Mouse (Mus musculus) layer of hippocampus, postnatal 14 days (tissue): ENCODE measurements around the gene Gm11596. TPM values are rescaled to one million over a fixed set of nuclear protein-coding genes. Genes with fewer than 3 reads are reported as not detected.
"Not testable (repeated sequence)": the region's sequence is repeated elsewhere in the genome, so short reads cannot be mapped to it uniquely, and the experiment has no call there.

Source experiments
- DNase-seq, 2 experiments: peaks; one replicate each; pipeline ENCODE4 v3.0.0; 2021 to 2022; ENCODE audit warnings: low spot score in 2 of 2, mixed read lengths in 1 of 2
- long read RNA-seq, 2 experiments: library from polyadenylated mRNA; stranded (forward); transcript quantifications; one replicate each; pipeline ENCODE4 v2.0.0; 2021
- total RNA-seq, 2 experiments: library from RNA; stranded (reverse); gene quantifications; 2 replicates each; pipeline ENCODE4 v1.2.3; 2021

Gm11596 gene
- not detected for total RNA-seq
- long read RNA-seq, experiment 1: 0 reads
- long read RNA-seq, experiment 2: 0 reads

DNA sequence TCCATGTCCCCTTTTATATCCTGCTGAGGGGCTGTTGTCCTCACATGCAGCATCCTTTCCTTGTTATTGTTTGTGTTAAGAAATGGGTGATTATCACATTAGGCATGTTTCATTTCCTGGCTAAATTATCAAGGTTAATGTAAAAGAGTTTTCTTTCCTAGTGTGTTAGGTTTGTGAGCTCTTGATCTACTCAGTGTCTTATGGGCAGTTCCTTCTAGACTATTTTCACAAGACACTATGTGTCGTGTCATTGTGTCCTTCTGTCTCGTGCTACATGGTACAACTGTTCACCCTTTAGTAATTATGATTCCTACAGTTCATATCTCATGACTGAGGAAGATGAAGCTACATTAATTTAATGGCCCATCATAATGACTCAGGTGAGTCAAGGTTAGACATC, at the start of gene Gm11596:
Gm11596 (minus strand) TSS at position 101 of the 400 bp plus-strand sequence.
- no peak for DNase-seq

DNA sequence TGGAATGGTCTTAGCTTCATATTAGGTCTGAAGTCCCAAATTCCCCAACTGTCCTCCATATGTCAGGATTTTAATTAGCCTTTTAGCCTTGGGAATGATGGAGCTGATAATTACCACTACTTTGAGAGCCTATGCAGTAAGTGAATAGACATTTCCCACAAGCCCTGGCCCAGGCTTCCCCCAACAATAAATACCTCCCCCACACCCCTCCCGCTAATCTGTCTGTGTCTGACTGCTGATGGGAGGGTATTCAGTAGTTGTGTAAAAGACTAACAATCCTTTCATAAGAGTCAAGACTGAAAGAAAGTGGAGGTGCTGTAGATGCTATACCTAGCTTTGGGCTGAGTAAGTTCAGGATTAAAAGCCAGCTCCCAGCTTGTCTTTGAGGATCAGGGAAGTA, 48.9 kb upstream of the Gm11596 start:
- DNase-seq: no peak

DNA sequence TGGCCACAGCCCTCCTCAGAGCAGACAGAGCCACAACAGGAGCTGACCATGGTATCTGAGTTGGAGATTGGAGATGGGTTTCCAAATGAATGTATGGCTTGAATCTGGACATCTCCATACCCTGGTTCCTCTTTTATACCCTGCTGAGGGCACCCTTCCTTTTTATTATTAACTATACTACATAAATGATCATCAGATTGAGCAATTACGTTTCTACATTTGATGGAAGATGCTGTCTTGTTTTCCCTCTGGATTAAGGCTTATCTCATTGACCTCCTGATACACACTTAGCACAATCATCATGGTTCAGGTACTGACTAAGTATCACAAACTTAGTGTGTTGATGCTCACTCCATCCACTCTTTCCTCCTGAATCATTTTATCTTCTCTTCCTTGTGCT, 44.7 kb upstream of the Gm11596 start, which contains the start of gene 2300003K06Rik:
2300003K06Rik (minus strand) TSS at position 101 of the 400 bp plus-strand sequence.
- no peak for DNase-seq

DNA sequence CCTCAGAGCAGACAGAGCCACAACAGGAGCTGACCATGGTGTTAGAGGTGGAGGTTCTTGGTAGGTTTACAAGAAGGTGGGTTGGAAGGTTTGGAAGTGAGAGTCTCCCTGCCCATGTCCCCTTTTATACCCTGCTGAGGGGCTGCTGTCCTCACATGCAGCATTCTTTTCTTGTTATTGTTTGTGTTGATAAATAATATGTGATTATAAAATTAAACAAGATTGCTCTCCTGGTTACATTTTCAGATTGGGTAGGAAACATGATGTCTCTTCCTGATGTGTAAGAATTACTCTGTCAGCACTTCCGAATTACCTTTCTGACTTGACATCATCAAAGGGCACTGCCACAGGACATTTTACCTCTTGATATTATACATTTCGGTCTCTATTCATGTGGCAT, 22.3 kb upstream of the Gm11596 start, which contains the start of gene Gm11564:
Gm11564 (minus strand) TSS at position 101 of the 400 bp plus-strand sequence.
- DNase-seq: not testable (repeated sequence)

DNA sequence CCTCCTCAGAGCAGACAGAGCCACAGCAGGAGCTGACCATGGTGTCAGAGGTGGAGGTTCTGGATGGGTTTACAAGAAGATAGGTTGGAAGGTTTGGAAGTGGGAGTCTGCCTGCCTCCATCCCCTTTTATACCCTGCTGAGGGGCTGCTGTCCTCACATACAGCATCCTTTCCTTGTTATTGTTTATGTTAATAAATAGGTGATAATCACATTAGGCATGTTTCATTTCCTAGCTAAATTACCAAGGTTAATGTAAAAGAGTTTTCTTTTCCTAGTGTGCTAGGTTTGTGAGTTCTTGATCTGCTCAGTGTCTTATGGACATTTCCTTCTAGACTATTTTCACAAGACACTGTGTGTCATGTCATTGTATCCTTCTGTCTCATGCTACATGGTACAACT, 16.5 kb upstream of the Gm11596 start, which contains the start of gene Krtap4-13:
Krtap4-13 (minus strand) TSS at position 101 of the 400 bp plus-strand sequence.
- not testable (repeated sequence) for DNase-seq

DNA sequence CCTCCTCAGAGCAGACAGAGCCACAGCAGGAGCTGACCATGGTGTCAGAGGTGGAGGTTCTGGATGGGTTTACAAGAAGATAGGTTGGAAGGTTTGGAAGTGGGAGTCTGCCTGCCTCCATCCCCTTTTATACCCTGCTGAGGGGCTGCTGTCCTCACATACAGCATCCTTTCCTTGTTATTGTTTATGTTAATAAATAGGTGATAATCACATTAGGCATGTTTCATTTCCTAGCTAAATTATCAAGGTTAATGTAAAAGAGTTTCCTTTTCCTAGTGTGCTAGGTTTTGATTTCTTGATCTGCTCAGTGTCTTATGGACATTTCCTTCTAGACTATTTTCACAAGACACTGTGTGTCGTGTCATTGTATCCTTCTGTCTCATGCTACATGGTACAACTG, 11.1 kb upstream of the Gm11596 start, which contains the start of gene Gm11554:
Gm11554 (minus strand) TSS at position 101 of the 400 bp plus-strand sequence.
- DNase-seq: not testable (repeated sequence)

DNA sequence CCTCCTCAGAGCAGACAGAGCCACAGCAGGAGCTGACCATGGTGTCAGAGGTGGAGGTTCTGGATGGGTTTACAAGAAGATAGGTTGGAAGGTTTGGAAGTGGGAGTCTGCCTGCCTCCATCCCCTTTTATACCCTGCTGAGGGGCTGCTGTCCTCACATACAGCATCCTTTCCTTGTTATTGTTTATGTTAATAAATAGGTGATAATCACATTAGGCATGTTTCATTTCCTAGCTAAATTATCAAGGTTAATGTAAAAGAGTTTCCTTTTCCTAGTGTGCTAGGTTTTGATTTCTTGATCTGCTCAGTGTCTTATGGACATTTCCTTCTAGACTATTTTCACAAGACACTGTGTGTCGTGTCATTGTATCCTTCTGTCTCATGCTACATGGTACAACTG, 5.6 kb upstream of the Gm11596 start, which contains the start of gene Gm11569:
Gm11569 (minus strand) TSS at position 101 of the 400 bp plus-strand sequence.
- DNase-seq: not testable (repeated sequence)

DNA sequence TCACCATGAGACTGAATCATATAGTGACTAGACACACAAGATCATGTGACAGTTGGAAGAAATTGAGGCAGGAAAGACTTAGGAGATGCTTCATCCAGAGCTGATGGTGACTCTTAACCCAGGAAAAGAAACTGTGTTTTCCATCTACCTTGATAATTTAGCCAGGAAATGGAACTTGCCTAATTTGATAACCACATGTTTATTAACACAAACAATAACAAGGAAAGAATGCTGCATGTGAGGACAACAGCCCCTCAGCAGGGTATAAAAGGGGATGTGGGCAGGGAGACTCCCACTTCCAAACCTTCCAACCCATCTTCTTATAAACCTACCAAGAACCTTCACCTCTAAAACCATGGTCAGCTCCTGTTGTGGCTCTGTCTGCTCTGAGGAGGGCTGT, 8.4 kb downstream of the Gm11596 start, which contains the start of gene Krtap4-9:
Krtap4-9 (plus strand) TSS at position 301 of the 400 bp plus-strand sequence.
- DNase-seq: not testable (repeated sequence)

DNA sequence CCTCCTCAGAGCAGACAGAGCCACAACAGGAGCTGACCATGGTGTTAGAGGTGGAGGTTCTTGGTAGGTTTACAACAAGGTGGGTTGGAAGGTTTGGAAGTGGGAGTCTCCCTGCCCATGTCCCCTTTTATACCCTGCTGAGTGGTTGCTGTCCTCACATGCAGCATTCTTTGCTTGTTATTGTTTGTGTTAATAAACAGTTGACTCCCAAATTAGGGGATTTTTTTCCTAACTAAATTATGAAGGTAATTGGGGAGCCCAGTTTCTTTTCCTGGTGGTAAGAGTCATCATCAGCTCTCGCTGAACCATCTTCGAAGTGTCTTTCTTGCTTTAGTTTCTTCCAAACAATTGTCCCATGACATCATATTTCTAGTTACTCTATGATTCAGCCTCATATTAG, 12.7 kb downstream of the Gm11596 start, which contains the start of gene Krtap4-8:
Krtap4-8 (minus strand) TSS at position 101 of the 400 bp plus-strand sequence.
- DNase-seq: no peak

DNA sequence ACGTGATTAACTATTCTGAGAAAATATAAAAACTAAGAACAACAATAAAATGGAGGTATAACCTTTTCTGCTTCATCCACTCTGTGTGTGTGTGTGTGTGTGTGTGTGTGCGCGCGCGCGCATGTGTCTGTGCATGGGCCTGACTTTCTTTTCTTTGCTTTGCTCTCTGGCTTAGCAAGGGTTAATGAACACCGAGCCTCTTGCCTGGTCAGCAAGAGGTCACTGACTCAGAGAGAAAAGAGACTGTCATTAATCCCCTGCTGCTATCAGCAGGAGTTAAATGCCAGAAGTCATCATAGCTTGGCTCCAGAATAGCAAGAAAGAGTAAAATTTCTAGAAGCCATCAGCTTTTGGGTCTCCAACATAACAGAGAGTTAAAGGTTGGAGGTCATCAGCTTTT, 14.9 kb downstream of the Gm11596 start:
- no peak for DNase-seq

DNA sequence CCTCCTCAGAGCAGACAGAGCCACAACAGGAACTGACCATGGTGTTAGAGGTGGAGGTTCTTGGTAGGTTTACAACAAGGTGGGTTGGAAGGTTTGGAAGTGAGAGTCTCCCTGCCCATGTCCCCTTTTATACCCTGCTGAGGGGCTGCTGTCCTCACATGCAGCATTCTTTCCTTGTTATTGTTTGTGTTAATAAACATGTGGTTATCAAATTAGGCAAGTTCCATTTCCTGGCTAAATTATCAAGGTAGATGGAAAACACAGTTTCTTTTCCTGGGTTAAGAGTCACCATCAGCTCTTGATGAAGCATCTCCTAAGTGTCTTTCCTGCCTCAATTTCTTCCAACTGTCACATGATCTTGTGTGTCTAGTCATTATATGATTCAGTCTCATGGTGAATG, 20.5 kb downstream of the Gm11596 start, which contains the start of gene Gm11595:
Gm11595 (minus strand) TSS at position 101 of the 400 bp plus-strand sequence.
- not testable (repeated sequence) for DNase-seq

DNA sequence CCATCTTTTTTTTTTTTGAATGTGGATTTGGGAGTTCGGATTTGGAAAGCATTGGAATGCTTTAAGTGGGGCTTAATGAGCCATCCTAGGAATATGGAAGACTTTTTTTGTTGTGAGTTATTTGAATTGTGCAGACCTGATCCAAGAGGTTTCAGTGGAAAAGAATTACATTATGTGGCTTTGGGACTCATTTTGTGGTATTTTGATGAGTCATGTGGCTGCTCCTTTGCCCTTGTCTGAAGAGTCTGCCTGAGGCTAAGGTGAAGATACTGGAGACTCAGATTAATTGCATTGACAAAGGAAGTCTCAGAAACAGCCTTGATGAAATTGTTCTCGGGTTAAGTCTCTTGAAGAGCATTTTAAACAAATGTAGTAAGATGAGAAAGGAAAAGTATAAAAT, 24.9 kb downstream of the Gm11596 start:
- DNase-seq: no peak

DNA sequence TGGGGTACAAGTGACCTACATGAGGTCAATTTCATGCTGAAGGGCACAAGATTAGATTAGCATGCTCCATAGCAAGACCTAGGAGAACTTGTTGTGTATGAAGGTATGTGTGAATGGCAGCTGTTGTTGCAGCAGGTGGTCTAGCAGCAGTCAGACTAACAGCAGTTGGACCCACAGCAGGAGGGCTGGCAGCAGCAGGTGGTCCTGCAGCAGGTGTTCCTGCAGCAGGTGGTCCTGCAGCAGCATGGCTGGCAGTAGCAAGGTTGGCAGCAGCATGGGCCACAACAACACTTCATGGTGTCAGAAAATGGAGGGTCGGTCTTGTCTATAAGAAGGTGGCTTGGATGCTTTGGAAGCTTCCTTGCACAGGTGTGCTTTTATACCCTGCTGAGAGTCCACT, 34.4 kb downstream of the Gm11596 start:
- no peak for DNase-seq

DNA sequence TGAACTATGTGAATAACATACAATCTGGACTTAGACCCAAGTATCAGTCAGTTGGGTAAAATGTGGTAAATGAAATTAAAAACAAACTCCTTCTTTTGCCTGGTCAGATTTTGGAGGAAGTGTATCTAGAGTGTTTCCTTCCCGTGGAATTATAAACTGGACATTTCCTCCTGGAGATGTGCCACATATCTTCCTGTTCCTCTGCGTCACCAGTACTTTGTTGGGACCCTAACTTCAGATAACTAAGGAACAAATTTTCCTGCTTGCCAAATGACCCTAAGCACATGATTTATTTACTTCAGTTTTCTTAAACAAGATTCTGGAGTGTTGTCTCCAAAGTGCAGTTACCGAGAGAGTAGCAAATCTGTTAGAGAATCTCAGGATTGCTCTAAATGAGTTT, 49.3 kb downstream of the Gm11596 start:
- no peak for DNase-seq

Other genes with a start within 250 kb of the Gm11596 start
- not detected for gene Krtap3-3, start 242.6 kb downstream of the Gm11596 start, total RNA-seq
- not detected for gene Krtap3-2, start 236.6 kb downstream of the Gm11596 start, total RNA-seq
- gene Gm11939, start 234.0 kb downstream of the Gm11596 start, total RNA-seq: not detected
- gene Krtap3-1, start 226.8 kb downstream of the Gm11596 start, total RNA-seq: not detected
- not detected for gene Krtap1-5, start 212.5 kb downstream of the Gm11596 start, total RNA-seq
- not detected for gene Krtap1-4, start 209.8 kb downstream of the Gm11596 start, total RNA-seq
- gene Krtap1-3, start 202.1 kb downstream of the Gm11596 start, total RNA-seq: not detected
- not detected for gene Krtap9-3, start 195.4 kb downstream of the Gm11596 start, total RNA-seq
- not detected for gene Gm11938, start 190.2 kb downstream of the Gm11596 start, total RNA-seq
- gene Gm11937, start 183.3 kb downstream of the Gm11596 start, total RNA-seq: not detected
- gene Krtap2-4, start 178.6 kb downstream of the Gm11596 start, total RNA-seq: not detected
- not detected for gene Gm11562, start 173.0 kb downstream of the Gm11596 start, total RNA-seq
- gene Krtap4-1, start 165.2 kb downstream of the Gm11596 start, total RNA-seq: not detected
- not detected for gene Krtap4-2, start 158.4 kb downstream of the Gm11596 start, total RNA-seq
- not detected for gene Krtap4-7, start 149.4 kb downstream of the Gm11596 start, total RNA-seq
- gene Gm11555, start 143.2 kb downstream of the Gm11596 start, total RNA-seq: not detected
- not detected for gene Gm11563, start 134.5 kb downstream of the Gm11596 start, total RNA-seq
- gene Krtap4-6, start 127.5 kb downstream of the Gm11596 start, total RNA-seq: not detected
- gene Gm14190, start 102.7 kb downstream of the Gm11596 start, total RNA-seq: not detected
- gene Gm14180, start 59.2 kb downstream of the Gm11596 start, total RNA-seq: not detected
- not detected for gene Gm11595, start 20.6 kb downstream of the Gm11596 start, total RNA-seq
- gene Krtap4-8, start 12.8 kb downstream of the Gm11596 start, total RNA-seq: not detected
- gene Krtap4-9, start 8.3 kb downstream of the Gm11596 start, total RNA-seq: not detected
- gene Gm11569, start 5.5 kb upstream of the Gm11596 start, total RNA-seq: not detected
- not detected for gene Gm11554, start 11.0 kb upstream of the Gm11596 start, total RNA-seq
- not detected for gene Krtap4-13, start 16.4 kb upstream of the Gm11596 start, total RNA-seq
- gene Gm11564, start 22.2 kb upstream of the Gm11596 start, total RNA-seq: not detected
- not detected for gene 2300003K06Rik, start 44.6 kb upstream of the Gm11596 start, total RNA-seq
- gene Krtap4-16, start 58.1 kb upstream of the Gm11596 start, total RNA-seq: not detected
- gene Gm11568, start 64.5 kb upstream of the Gm11596 start, total RNA-seq: not detected
- gene Gm11559, start 71.0 kb upstream of the Gm11596 start, total RNA-seq: not detected
- gene Krtap9-1, start 79.9 kb upstream of the Gm11596 start, total RNA-seq: not detected
- gene Gm11567, start 85.7 kb upstream of the Gm11596 start, total RNA-seq: not detected
- not detected for gene Krtap31-1, start 114.5 kb upstream of the Gm11596 start, total RNA-seq
- gene Gm11565, start 121.3 kb upstream of the Gm11596 start, total RNA-seq: not detected
- gene Krtap31-2, start 142.8 kb upstream of the Gm11596 start, total RNA-seq: not detected
- gene Krtap9-5, start 155.0 kb upstream of the Gm11596 start, total RNA-seq: not detected
- not detected for gene Krtap29-1, start 185.6 kb upstream of the Gm11596 start, total RNA-seq
- gene Krtap16-1, start 193.1 kb upstream of the Gm11596 start, total RNA-seq: not detected
- not detected for gene Krtap17-1, start 200.5 kb upstream of the Gm11596 start, total RNA-seq
- gene Krt33a, start 222.7 kb upstream of the Gm11596 start, total RNA-seq: not detected
- not detected for gene Krt33b, start 236.4 kb upstream of the Gm11596 start, total RNA-seq
- not detected for gene Krt34, start 248.1 kb upstream of the Gm11596 start, total RNA-seq